Mouse (Mus musculus): ENCODE measurements at regions not wholly inside any gene's neighbourhood (a gene's known extent, or its start where the extent isn't known, plus 50 kb on each side); places are given as distances from the start of the nearest gene placed in this dataset.
A peak's percentile ranks its signal among the peaks of the same experiment; 100 is the strongest.

DNA sequence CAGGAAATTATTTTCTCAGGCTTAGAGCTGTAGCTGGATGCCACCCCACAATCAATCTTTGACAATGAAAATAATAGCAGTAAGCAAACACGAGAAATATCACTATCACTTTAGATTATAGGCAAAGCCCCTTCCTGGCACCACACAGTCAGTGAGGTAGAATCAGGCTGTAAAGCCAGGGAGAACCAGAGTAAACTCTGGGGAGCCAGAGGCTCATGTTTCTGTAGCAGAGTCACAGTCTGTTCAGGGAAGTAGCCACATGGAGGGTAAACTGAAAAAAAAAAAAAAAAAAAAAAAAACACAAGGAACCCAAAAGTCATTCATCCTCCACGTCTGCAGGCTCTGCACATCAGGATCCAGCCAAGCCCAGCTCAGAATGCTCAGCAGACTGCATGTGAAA lies 73.6 kb upstream of the Kctd3 start:
- DNase-seq, result no peak

DNA sequence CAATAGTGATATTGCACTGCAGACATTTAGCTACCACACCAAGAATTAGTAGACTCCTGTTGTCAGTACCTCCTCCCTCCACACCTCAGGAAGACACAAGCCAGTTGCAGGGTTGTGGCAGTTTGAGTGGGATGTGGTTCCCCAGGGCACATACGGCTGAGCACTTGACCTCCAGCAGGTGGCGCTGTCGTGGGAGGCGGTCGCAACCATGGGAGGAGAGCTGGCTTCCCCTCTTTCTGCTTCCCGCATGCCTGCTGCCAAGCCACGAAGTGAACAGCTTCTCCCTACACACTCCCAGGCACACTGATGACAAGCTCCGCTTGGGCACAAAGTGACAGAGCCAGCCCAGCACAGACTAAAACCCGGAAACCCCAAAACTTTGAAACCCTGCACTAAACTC lies 73.2 kb upstream of the Kctd3 start:
- peak; percentile 67 for DNase-seq

DNA sequence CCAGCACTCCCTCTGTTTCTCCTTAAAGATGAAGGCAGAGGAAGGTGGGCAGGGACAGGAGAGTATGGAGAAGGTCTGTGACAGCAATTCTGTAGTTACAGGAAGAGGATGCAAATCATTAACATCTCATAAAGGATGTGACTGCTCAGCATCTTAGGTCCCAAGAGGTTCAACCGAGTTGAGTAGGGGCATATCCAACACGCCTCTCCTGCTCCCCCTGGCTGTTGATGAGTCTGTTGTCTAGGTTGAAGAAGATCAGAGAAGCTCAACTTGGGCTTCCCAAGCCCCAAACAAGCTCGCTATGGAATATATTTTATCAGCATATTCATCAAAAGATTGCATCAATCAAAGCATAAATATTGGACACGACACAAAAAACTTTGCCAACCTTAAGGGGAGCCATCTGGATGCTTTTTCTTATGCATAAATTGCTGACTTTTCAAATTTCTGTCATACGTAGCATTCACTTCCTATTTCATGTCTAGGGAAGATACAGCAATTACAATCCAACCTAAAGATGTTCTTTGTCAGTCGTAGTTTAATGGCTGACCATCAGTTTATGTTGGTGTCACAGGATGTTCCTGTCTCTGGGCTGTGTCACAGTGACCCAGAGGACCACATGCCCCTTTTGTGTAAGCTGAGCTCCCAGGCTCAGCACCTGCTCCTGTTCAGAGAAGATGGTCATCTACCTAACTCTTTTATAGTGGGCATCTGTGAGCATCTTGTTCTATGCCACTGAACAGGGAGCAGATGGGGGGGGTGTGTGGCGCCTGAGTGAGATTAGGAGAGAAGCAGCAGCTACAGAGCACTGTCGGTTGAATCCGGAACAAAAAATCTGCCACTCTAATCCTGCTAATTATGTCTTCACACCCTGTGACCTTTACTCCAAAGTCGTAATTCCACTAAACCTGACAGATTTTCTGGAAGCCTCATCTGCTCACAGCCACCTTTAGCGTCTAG lies 72.1 kb upstream of the Kctd3 start:
- DNase-seq, result no peak

DNA sequence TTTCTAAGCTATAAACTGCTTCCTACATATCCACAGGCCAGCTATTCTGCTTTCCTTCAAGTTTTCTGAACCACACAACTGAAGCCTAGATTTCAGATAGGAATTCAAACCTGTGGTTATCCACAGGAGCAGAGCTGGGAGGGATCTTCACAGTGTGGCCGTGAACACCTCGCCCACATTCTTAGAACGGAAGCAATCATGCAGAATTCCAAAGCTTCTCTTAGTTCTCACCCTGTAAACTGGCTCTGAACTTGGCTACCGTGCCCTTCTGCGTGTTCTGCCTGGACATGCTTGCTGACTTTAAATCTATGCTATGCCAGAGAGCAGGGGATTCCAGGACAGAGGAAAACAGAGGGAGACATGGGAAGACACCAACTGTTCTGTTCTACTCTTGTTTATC lies 70.2 kb upstream of the Kctd3 start:
- no peak for DNase-seq

DNA sequence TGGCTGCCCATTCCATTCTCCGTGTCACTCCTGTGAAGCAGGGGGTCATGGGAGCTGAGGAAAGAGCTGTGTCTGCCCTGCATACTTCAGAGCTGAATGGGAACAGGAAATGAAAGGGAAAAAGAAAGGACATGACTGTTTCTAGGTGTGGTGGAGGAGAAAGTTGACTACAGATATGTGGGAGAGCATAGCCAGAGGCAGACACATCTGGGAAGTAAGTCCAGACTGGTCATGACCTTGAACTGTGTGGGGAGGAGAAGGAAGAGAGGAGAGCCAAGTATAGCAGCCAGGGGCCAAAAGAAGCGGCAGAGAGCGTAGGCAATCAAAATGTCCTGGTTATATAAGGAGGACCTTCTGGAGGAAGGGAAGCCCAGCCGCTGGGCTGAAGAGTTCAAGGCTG lies 68.6 kb upstream of the Kctd3 start:
- no peak for DNase-seq

DNA sequence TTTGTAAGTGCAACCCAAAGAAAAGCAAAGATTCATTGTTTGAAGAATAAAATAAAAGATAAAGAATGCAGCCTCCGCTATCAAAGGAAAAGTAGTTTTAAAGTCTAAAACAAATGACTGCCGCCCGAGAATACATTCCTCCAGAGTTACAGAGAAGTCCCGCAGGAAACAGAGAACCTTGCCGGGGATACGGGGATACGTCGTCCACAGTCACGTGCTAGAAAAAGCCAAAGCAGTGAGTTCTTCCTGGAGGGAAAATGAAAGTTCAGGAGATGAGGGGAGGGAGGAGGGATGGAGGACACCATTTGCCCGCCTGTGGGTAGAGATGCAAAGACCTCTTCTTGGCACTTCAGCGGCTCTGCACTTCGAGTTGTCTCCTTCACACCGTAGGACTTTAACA lies 68.0 kb upstream of the Kctd3 start:
- no peak for DNase-seq

DNA sequence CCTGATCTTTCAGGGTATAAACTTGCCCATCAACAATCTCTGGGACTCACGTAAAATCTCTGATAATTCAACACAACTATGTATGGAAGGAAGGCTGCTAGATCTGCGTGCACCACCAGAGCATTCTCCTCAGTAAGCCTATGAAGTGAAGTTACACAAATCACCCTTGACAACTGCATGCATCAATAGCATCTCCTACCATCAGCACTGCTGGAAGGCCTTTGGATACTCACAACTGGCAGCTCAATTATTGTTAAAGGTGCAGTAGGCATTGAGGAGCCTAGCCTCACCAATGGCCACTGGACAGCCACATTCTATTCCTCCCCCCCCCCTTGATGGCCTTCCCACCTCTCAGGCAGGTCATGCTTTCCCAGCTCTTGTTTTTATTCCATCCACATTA lies 64.9 kb upstream of the Kctd3 start:
- DNase-seq, result no peak

DNA sequence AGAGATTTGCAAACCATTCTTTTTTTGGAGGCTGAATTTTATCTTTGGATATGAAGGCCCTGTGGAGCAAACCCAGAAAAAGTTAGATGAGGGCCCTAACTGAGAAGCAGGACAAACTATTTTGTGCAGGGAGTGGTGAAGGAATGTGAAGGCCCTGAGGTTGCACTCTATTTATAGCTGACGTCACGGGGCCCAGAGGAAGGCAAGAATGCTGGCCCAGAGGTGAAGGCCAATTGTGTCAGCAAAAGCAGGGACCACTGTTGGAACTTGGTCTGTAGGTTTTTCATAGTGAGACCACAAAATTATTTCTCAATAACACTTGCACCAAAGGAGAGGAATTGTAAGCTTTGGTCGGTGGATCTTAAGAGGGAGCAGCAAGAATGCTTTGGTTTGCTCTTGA lies 60.6 kb upstream of the Kctd3 start:
- DNase-seq, result no peak

DNA sequence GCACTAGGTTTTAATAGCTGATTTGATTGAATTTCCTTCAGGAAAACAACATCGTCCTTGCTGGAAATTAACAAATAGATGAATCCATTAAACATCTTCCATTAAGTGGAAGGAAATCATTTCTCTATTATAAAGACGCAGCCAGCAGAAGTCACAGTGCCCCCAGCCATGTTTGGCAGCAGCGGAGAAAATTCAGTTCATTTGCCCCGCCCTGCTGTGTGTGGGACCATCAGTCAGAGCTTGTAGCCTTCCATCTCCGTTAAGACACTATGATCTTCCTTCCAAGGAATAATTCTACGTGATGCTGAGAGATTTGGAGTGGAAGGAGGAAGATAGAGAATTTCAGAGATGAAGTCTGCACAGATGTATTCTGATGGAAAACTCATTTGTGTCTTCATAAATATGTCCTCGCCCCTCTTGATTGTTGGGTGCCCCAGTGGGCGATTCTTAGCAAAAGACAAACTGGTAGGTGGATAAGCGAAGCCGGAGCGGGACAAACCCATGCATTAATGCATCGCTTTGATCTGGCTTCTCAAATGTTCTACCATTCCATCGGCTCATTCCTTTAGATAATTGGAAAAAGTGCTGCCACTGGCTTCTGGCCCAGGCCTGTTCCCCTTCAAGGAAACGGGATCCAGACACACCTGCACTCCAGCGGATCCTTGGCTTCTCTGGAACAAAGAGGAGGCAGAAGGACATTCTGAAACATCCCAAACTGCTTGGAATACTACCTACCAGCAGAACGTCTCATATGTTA lies 59.7 kb upstream of the Kctd3 start:
- no peak for DNase-seq

DNA sequence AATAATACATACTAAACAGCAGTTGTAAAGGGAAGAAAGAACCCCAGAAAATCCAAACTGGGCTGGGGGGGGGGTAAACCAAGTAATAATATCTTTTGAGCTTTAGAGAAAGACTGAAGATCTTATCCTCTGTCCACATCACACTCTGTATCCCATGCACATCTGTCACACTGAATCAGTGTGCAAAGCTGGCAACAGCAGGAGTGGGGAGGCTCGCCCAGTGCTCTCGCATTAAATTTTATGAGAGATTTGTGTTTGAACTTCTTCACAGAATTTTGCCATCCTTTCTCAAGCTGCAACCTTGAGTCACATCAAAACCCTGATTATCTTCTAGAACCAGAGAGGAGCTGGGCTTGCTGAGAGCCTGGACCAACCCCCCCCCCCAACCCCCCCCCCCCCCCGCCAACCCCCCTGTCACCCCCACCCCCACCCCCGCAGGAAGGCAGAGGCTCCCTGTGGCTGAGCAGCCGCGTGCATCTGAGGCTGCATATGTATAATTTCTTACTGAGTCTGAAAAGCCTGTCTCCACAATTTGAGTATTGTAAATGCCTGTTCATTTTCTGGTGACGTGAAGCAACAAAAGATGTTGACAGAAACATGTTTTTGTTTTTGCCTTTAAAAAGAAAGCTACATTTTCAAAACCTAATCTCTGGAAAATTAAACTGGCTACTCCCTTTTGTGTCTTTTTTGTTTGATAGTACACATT lies 59.0 kb upstream of the Kctd3 start:
- DNase-seq, result no peak

DNA sequence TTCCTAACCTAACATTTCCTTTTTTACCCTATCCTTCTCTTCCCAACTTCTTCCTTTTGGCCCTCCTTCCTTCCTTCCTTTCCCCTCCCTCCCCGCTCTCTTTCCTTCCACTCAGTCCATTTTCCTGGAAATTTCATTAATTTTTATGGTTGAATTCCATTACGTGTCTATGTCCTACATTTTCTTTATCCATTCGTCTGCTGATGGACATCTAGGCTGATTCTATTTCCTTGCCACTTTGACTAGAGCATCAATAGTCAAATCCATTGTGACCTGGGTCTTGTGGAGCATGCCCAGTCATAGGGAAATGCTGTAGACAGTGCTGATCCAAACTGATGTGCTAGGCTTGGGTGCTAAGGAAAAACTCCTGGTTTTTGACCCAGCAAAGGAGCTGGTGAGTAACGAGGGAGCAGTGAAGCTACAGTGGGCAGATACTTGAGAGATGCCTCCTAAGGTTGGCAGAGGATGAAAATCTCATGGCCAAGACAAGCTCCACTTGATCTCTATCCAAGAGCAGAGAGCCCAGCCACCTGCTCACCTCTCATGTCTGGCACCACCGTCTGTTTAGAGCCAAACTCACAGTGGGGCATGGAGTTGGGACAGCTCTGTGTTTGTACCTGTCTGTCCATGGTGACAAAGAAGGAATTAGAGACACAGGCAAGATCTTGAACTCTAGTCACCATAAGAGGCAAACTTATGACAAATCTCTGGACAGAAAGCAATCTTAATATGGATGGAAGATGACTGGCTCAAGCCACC lies 57.7 kb upstream of the Kctd3 start:
- no peak for DNase-seq

DNA sequence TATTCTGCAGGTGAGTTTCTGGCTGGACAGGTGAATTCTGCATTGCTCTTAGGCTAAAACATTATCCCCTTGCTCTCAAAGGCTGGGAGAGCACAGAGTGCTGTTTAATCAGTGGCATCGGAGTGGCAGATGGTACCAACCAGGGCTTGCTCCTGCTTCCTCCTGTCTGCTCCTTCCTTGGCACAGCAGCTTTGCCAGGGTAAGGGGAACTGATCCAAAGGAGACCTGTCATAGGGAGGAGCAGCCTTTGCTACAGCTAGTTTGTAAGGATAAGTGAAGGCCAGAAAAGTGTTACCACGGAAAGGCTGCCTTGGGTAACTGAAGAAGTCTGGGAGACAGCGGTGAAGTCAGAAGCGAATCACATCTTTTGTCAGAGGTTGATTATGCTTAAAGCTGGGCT lies 57.0 kb upstream of the Kctd3 start:
- no peak for DNase-seq

DNA sequence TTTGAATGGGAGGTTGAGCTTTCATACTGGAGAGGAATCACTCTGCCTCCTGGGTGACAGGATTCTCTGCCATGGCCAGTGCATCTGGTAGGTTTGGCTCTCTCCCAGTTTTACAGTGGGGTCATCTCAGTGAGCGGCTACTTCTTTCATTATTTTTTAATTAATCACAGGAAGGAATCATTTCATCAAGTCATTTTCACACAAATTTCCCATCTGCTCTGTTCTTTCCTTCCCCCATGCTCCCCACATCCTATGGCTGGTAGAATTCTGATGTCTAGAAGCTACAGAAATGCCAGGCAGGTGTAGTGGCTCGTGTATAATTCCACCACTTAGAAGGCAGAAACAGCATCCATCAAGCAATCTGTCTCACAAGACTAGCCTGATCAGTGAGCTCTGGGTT lies 56.1 kb upstream of the Kctd3 start:
- no peak for DNase-seq

DNA sequence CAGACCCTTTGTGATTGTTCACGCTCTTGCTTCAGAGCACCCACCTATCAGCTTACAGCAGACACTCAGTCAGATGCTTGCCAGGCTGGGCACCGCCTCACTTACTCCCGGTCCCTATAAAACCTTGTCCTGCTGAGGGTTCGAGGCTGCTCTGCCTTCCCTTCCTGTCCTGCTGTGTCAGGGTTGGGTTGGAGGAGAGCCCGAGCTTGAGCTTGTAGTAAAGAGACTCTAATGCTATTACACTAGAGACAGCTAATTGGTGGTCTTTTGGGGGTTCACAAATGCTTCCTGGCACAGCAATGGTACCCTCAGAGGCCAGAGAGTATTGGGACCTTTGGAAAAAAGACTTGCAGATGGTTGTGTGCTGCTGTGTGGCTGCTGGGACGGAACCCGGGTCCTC lies 55.6 kb upstream of the Kctd3 start:
- DNase-seq, result no peak
